Mouse (Mus musculus): ENCODE results near the gene Nbl1.
A peak's percentile ranks its signal among the peaks of the same experiment; 100 is the strongest.

Nbl1 gene

GRCm38 (mm10) chr4:139092356-139093195 is at the start of gene Nbl1:
TSS of gene Nbl1 (minus strand) at chr4:139092993.
- no peak for DNase-seq (ENCODE audit: low spot score)

DNA sequence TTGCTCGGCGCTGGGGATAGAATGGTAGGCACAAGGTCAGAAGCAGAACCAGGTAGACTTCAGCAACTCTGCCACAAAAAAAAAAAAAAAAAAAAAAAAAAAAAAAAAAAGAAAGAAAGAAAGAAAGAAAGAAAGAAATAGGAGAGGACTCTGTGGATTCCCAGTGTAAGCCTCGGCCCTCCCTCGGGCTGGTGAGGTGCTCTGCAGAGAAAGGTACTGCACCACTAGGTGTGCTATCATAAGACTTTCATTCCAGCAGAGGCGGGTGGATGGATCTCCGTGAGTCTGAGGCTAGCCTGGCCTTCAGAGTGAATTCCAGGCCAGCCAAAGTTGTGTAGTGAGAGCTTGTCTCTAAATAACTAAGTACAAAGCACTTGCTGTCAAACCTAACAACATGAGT is 49.0 kb upstream of the Nbl1 start:
- DNase-seq (ENCODE audit: low spot score), result no peak

DNA sequence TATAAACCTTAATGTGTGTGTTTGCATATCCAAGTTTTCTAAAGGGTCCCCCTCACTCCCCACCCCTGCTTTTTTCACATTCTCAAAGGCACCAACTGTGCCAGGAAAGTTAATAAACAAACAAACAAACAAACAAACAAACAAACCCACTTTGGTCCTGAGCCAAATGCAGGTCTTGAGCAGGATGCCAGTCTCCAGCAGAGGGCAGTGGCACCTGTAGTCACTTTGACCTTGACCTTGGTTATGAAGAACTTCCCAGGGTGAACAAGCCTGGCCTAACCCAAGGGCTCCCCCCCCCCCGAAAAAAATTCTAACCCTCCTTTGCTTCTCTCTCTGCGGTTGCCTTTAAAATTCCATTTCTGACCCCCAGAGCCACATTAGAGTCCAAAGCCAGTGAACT is 47.5 kb upstream of the Nbl1 start:
- no peak for DNase-seq (ENCODE audit: low spot score)

GRCm38 (mm10) chr4:139136011-139136410 is 43.2 kb upstream of the Nbl1 start:
- no peak for DNase-seq (ENCODE audit: low spot score)

DNA sequence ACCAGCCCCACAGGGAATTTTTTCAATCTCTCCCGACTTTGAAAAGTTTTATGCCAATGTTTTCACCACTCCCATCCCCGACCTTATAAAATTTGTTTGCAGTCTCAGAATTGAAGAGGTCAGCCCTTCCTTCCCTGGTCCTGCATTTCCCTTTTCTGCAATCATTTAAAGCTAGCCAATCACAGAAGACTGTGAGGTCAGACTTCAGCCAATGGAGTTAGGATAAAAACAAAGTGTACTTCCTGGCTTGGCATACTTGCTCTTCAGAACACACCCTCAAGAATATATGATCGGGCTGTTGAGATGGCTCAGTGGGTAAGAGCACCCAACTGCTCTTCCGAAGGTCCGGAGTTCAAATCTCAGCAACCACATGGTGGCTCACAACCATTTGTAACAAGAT is 40.3 kb upstream of the Nbl1 start:
- DNase-seq (ENCODE audit: low spot score), result no peak

GRCm38 (mm10) chr4:139131858-139132672 is 39.3 kb upstream of the Nbl1 start:
- DNase-seq (ENCODE audit: low spot score), result no peak

GRCm38 (mm10) chr4:139130701-139131549 is 38.1 kb upstream of the Nbl1 start, which contains the start of gene Minos1:
TSS of gene Minos1 (minus strand) at chr4:139131113.
- DNase-seq (ENCODE audit: low spot score), result peak; percentile 97

- DNase-seq (ENCODE audit: low spot score), result no peak
These were observed 37.3 kb upstream of the Nbl1 start for GRCm38 (mm10) chr4:139129806-139130700.

DNA sequence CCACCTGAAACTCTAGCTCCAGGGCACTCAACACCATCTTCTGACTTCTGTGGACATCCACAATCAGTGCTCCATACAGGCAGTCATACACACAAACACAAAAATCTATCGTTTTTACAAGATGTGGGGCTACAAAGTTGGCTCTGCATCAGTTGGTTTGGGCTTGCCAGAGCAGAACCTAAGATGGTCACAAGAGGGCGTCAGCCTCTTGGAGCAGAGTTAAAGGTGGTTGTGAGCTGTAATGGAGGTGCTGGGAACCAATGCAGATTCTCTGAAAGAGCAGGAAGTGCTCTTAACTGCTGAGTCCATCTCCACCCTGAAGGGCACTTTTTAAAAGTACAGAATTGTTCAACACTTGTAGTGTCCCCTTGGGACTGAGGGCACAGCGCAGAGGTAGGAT is 33.7 kb upstream of the Nbl1 start:
- no peak for DNase-seq (ENCODE audit: low spot score)

- DNase-seq (ENCODE audit: low spot score), result no peak
These were observed 32.1 kb upstream of the Nbl1 start for GRCm38 (mm10) chr4:139124940-139125339.

DNA sequence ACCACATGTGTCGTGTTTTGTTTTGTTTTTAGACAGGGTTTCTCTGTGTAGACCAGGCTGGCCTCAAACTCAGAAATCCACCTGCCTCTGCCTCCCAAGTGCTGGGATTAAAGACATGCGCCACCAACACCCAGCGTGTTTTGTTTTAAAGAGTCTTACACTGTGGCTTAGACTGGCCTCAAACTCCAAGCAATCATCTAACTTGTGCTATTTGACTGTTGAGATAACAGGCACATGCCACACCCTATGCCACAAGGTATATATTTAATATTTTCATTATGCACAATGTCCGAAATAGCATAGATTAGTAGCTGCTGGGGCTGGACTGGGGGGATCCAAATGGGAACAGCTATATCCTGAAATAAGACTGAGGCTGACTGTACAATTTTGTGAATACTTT is 29.8 kb upstream of the Nbl1 start:
- no peak for DNase-seq (ENCODE audit: low spot score)

DNA sequence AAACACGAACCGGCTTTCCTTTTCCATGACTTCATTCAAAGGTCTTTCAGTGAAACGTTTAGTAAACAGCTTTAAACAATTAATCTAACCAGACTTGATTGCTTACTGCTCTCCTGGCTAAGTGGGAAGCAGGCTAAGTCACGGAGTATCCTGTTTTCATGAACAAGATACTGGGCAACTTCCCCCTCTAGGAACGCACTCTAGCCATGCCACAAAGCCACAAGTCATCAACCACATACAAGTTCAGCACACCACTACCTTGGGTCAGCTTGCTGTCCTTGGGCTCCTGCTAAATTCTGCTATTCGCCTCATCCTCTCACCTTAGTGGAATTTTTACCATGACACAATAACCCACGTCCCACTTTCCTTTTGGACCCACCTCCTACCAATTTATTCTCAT is 28.2 kb upstream of the Nbl1 start:
- DNase-seq (ENCODE audit: low spot score), result no peak

DNA sequence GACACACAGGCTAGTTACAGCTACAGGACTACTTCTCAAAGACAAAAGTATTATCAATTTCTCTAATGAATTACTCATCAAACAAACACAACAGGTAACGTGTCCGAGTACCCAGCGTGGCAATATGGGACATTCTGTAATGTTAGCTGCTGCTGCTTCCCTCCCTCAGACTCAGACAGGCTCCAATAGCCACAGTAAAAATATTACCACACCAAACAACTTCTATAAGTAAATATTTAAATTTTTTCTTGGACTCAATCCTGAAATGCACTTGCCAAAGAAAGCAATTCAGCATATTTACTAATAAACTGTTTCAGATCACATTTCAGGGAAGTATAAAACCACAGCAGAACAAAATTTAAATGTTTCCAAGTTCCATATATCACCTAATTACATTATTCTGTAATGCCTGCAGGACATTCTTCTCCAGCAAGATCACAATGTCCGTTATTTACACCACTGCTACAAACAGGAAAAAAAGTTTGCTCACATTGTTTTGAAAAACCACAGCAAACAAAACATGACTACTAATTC is 27.6 kb upstream of the Nbl1 start:
- DNase-seq (ENCODE audit: low spot score), result no peak

DNA sequence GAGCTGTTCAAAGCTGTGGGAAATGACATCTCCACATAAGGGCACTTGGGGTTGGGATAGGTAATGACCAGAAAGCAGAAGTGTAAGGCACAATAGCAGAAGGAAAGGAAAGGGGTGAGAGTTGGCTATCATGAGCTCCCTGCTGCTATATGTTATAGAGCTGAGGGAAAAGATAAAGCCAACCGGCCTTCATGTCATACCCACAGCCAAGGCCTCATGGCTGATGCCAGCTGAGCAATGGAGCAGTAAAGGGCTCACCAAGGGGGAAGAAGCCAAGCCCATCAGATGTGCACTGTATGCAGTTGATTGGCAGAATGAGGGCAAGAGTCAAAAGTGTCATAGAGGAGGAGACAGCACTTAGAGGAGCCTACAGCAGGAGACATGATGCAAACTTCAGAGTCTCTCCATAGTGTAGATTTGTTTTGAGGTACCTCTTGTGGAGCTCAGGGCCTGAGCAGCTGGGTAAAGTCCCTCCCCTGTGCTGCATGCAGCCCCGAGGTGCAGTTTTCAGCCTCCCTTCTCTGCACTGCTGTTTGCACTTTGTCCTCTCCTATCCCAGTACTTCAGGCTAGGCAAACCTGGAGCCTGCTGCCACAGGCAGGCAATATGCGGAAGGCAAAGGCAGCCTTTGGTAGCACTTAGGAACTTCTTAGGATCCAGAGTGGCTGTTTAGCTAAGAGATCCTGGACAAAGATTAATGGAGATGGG is 23.7 kb upstream of the Nbl1 start:
- DNase-seq (ENCODE audit: low spot score), result no peak

GRCm38 (mm10) chr4:139115721-139116120 is 22.9 kb upstream of the Nbl1 start:
- no peak for DNase-seq (ENCODE audit: low spot score)

DNA sequence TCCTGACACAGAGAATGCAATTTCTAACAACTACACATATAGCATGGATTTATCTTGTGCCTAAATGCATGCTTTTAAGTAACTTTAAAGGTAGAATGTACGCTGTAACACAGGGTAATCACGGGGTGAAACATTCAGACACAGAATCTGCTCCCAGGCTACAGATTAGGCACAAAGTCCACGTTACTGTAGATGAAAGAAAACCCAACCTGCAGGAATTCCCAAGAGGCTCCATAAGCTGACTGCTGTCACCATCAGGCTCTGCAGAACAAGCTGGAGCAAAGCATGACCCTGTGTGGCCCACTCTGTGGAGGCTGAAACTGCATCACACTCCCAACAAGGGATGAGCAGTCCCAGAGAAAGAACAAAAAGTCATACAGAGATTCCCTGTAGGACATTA is 19.7 kb upstream of the Nbl1 start:
- no peak for DNase-seq (ENCODE audit: low spot score)

- no peak for DNase-seq (ENCODE audit: low spot score)
These were observed 18.6 kb upstream of the Nbl1 start for GRCm38 (mm10) chr4:139111421-139111820.

DNA sequence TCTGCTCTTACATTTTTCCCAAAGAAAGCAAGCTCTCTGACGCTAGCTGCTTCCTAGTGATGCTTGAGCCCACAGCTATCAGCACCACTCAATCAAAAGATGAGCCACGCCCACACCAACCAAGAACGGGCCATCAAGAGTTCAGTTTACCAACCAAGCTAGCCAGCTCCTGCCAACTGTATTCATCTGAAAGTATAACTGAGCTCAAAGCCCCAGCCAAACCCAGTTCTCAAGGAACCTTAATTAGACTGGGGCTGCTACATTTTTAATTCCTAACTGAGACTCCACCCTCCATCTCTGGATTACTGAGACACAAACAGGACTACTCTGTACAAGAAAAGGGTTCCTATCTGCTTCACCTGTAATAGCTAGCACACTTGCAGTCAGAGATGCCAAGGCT is 18.1 kb upstream of the Nbl1 start:
- no peak for DNase-seq (ENCODE audit: low spot score)

DNA sequence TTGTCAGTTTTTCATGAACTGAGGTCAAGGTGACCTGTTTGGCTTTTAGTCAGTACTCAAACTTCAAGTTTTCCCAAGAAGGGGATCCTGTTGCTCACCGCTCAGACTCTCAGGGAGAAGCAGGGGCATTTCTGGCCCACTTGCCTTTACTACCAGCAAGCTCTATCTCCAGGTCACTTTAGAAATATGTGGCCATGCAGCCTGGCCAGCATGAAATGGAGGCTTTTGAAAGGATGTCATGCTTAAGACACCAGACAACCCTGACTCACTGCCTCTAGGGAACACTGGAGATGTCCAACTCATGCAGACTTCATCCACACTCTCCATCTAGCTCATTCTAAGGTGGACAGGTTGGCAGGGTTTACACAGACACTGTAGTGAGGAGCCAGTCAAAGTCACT is 12.7 kb upstream of the Nbl1 start:
- no peak for DNase-seq (ENCODE audit: low spot score)

- no peak for DNase-seq (ENCODE audit: low spot score)
These were observed 8.8 kb upstream of the Nbl1 start for GRCm38 (mm10) chr4:139101546-139101945.

Measured in left cerebral cortex, adult 11 months (tissue).